Mouse (Mus musculus) myocyte (in vitro differentiated cells): Measurements from ENCODE around the gene Tuba3a. TPM values are rescaled to one million over a fixed set of nuclear protein-coding genes. Genes with fewer than 3 reads are reported as not detected.
"Not testable (repeated sequence)": the region's sequence is repeated elsewhere in the genome, so short reads cannot be mapped to it uniquely, and the experiment has no call there.

Source experiments
- H3K27me3 ChIP-seq: one replicate; pipeline ENCODE4 v1.6.1; 2011; ENCODE audit not compliant: control insufficient read depth, insufficient read depth, insufficient read length
- H3K36me3 ChIP-seq: one replicate; pipeline ENCODE4 v1.6.1; 2011; ENCODE audit not compliant: control insufficient read depth, insufficient read depth
- H3K4me2 ChIP-seq: one replicate; pipeline ENCODE4 v1.6.1; 2011; ENCODE audit warnings: low read depth, control low read depth
- H3K4me3 ChIP-seq: one replicate; pipeline ENCODE4 v1.5.1; 2011; ENCODE audit warnings: mild to moderate bottlenecking, control low read depth, moderate library complexity
- H3K79me2 ChIP-seq: one replicate; pipeline ENCODE4 v1.6.1; 2011; ENCODE audit not compliant: control insufficient read depth, insufficient read depth
- H3ac ChIP-seq: one replicate; pipeline ENCODE4 v1.6.1; 2011; ENCODE audit not compliant: control insufficient read depth, insufficient read length
- CEBPB ChIP-seq: IDR thresholded peaks from 2 replicates; pipeline ENCODE4 v1.6.1; 2011; ENCODE audit warnings: mild to moderate bottlenecking, moderate library complexity; ENCODE audit not compliant: poor library complexity, insufficient read depth, severe bottlenecking
- E2F4 ChIP-seq: IDR thresholded peaks from one replicate; pipeline ENCODE4 v1.6.1; 2011; ENCODE audit warnings: mild to moderate bottlenecking, control low read depth, moderate library complexity; ENCODE audit not compliant: insufficient read depth
- MAX ChIP-seq: IDR thresholded peaks from one replicate; pipeline ENCODE4 v1.6.1; 2011; ENCODE audit warnings: low read depth, mild to moderate bottlenecking, control low read depth
- MYOD1 ChIP-seq, 3 experiments: IDR thresholded peaks; one replicate each; pipeline ENCODE4 v1.6.1; 2011; ENCODE audit warnings: control low read depth in 2 of 3, low read depth in 2 of 3, mild to moderate bottlenecking in 2 of 3, moderate library complexity in 1 of 3; ENCODE audit not compliant: insufficient read length in 2 of 3, control insufficient read depth in 1 of 3
- MYOG ChIP-seq, 3 experiments: IDR thresholded peaks; one replicate each; pipeline ENCODE4 v1.6.1; 2011; ENCODE audit warnings: control low read depth in 2 of 3, low read depth in 2 of 3, mild to moderate bottlenecking in 2 of 3; ENCODE audit not compliant: insufficient read length in 2 of 3, control insufficient read depth in 1 of 3, insufficient read depth in 1 of 3
- POLR2A ChIP-seq: IDR thresholded peaks from one replicate; pipeline ENCODE4 v1.6.1; 2011; ENCODE audit warnings: low read depth, mild to moderate bottlenecking, control low read depth, moderate library complexity; ENCODE audit not compliant: insufficient read length
- POLR2AphosphoS2 ChIP-seq: IDR thresholded peaks from one replicate; pipeline ENCODE4 v1.6.1; 2011; ENCODE audit warnings: low read depth, control low read depth; ENCODE audit not compliant: insufficient read length
- REST ChIP-seq: IDR thresholded peaks from one replicate; pipeline ENCODE4 v1.6.1; 2011; ENCODE audit warnings: mild to moderate bottlenecking, control low read depth, moderate library complexity; ENCODE audit not compliant: insufficient read depth, insufficient read length
- SRF ChIP-seq: IDR thresholded peaks from one replicate; pipeline ENCODE4 v1.6.1; 2011; ENCODE audit warnings: low read depth; ENCODE audit not compliant: control insufficient read depth, insufficient read length
- TCF12 ChIP-seq: IDR thresholded peaks from one replicate; pipeline ENCODE4 v1.6.1; 2011; ENCODE audit warnings: mild to moderate bottlenecking, control low read depth; ENCODE audit not compliant: poor library complexity, insufficient read depth, severe bottlenecking
- TCF3 ChIP-seq: IDR thresholded peaks from one replicate; pipeline ENCODE4 v1.6.1; 2011; ENCODE audit warnings: low read depth, control low read depth; ENCODE audit not compliant: insufficient read length
- USF1 ChIP-seq: IDR thresholded peaks from one replicate; pipeline ENCODE4 v1.6.1; 2011; ENCODE audit warnings: low read depth, mild to moderate bottlenecking, control low read depth, moderate library complexity
- polyA plus RNA-seq: library from polyadenylated mRNA; unstranded; fragments of >200 nt; fragmentation: generic; extraction: Trizol; gene quantifications from one replicate; pipeline ENCODE4 v1.2.1, GENCODE M21; 2012; ENCODE audit warnings: missing spikeins

Gene Tuba3a
- polyA plus RNA-seq, 1 experiment = not detected

DNA sequence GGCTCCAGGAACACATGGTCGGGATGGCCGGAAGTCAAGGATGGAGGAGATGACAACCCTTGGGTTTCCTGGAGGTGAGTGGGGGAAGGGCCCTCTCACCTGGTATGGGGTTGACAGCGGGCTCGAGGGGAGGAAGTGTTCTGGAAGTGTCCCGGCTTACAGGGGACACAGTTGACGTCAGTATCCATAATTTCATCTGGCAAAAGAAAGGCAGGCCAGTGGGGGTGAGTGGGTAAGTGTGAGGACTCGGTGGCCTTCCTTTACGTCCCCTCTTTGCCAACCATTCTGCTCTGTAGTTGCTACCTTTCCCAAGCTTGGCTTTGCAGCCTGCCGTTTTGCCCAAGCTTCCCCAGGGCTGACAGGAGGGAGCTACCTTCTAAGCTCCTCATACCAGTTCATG, 26.3 kb upstream of the Tuba3a start:
- Histone ChIP-seq H3K27me3 (no peaks in the 10 kb centered on the region), H3K4me2 (peak overlapping the region; percentile 80), H3K79me2 (peaks cover 11% of the 10 kb centered on the region), H3K4me3 (peak overlapping the region; percentile 79), H3ac (no peak overlapping the region), H3K36me3 (peaks cover 15% of the 10 kb centered on the region)
- TF ChIP-seq MAX (no peak), POLR2A (no peak), TCF3 (no peak), POLR2AphosphoS2 (no peak), TCF12 (no peak), USF1 (no peak)

DNA sequence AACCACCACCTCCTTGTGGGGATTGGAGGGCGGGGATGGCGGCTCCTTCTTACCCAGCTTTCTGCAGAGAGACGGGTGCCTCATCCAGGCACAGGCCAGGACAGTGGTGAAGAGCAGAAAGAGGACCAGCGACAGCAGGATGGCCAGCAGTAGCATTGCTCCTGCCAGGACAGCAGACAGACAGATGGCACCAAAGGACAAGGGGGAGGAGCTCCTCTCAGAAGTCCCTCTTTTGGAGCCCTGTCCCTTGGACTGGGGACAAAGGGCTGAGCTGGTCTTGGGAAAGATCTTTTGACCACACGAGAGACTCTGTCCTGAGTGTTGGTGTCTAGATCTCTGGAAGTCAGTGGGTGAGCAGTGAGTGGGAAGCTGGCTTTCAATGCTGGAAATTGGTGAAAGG, 23.6 kb upstream of the Tuba3a start:
- H3K79me2 ChIP-seq = peaks cover 11% of the 10 kb centered on the region
- H3K4me3 ChIP-seq = no peak overlapping the region
- TF ChIP-seq TCF3 (no peak), MYOG (IDR thresholded peaks at IDR 0.05; ENCODE audit: control insufficient read depth in 1 of 3, insufficient read depth in 1 of 3, insufficient read length in 2 of 3, low read depth in 2 of 3) (no peak), CEBPB (no peak), TCF12 (no peak), MYOD1 (IDR thresholded peaks at IDR 0.05; ENCODE audit: control insufficient read depth in 1 of 3, insufficient read length in 2 of 3, low read depth in 2 of 3) (no peak), REST (no peak), E2F4 (no peak), MAX (no peak), USF1 (no peak), POLR2AphosphoS2 (no peak)
- H3K36me3 ChIP-seq = peaks cover 15% of the 10 kb centered on the region
- no peak overlapping the region for H3K4me2 ChIP-seq
- no peak overlapping the region for H3ac ChIP-seq
- H3K27me3 ChIP-seq = no peaks in the 10 kb centered on the region

DNA sequence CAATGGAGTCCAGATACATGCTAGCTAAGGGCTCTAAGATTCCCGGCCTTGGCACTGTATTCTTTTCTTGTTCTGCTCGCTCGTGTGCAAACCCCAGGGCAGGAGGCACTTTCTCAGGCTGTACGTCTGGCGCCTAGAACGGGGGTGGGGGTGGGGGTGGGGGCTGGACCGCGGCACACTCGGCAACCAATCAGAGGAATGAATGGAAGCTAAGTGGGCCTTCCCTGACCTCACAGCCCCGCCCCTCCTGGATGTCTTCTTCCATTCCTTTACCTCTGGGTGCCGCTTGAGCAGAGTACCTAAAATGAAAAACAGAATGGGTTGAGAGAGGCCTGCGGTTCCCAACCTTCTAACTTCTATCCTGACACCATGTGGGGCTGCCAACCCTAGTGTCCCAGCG, 23.1 kb upstream of the Tuba3a start:
- TF ChIP-seq SRF (no peak), MYOD1 (IDR thresholded peaks at IDR 0.05; ENCODE audit: control insufficient read depth in 1 of 3, insufficient read length in 2 of 3, low read depth in 2 of 3) (no peak), MYOG (IDR thresholded peaks at IDR 0.05; ENCODE audit: control insufficient read depth in 1 of 3, insufficient read depth in 1 of 3, insufficient read length in 2 of 3, low read depth in 2 of 3) (no peak), POLR2A (no peak), CEBPB (no peak), POLR2AphosphoS2 (no peak), USF1 (no peak), REST (no peak), E2F4 (no peak), TCF12 (no peak), TCF3 (no peak), MAX (no peak)
- no peaks in the 10 kb centered on the region for H3K27me3 ChIP-seq

DNA sequence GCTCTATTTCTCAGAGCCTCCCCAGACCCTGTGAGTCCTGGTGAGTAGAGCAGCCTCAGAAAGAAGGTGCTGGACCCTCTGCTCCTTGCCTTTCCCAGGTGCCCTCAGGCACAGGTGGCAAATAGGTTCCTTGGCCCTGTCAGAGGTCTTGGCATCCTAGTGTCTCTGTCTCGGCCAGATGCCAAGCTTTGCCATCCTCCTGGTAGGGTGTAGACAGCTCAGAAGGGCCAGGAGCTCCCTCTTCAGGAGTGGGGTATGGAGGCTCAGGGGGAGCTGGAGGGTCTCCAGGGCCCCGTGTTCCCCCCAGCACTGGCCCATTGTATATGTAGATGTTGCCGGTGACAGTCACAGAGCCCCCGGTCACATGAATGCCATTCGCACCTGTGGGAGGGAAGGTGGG, 21.2 kb upstream of the Tuba3a start:
- TF ChIP-seq USF1 = no peak
- no peak for TF ChIP-seq POLR2AphosphoS2
- Histone ChIP-seq H3K27me3 (no peaks in the 10 kb centered on the region), H3K79me2 (no peaks in the 10 kb centered on the region), H3K36me3 (peaks cover 14% of the 10 kb centered on the region), H3ac (no peak overlapping the region), H3K4me3 (no peak overlapping the region), H3K4me2 (no peak overlapping the region)

More for the DNA sequence above, 23.1 kb upstream of the Tuba3a start:
- Histone ChIP-seq H3K4me2 (no peak overlapping the region), H3K79me2 (peaks cover 11% of the 10 kb centered on the region), H3K4me3 (no peak overlapping the region), H3K36me3 (peaks cover 15% of the 10 kb centered on the region), H3ac (no peak overlapping the region)

DNA sequence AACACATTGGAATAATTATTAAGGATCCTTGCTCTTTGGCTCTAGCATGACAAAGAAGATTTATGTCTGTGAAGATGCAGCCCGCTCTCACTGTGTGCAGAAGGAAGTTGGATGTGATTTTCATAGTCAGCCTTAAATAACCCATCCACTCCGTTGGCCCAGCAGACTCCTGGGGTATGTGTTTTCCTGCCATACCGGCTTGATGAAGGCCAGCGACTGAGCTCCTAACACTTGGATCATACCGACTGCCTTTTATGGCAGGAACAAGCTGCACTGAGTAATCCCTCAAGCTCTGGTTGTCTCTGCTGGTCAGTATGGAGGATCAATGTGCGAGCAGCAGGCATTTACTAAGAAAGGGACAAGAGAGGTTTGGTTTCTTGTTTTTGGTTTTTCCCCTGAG, 19.6 kb upstream of the Tuba3a start:
- no peaks in the 10 kb centered on the region for H3K27me3 ChIP-seq
- no peak overlapping the region for H3K4me2 ChIP-seq
- no peak overlapping the region for H3K4me3 ChIP-seq
- H3ac ChIP-seq = no peak overlapping the region
- TF ChIP-seq POLR2AphosphoS2 = peak; percentile 11
- TF ChIP-seq USF1 = no peak
- H3K79me2 ChIP-seq = no peaks in the 10 kb centered on the region
- H3K36me3 ChIP-seq = peaks cover 2% of the 10 kb centered on the region

DNA sequence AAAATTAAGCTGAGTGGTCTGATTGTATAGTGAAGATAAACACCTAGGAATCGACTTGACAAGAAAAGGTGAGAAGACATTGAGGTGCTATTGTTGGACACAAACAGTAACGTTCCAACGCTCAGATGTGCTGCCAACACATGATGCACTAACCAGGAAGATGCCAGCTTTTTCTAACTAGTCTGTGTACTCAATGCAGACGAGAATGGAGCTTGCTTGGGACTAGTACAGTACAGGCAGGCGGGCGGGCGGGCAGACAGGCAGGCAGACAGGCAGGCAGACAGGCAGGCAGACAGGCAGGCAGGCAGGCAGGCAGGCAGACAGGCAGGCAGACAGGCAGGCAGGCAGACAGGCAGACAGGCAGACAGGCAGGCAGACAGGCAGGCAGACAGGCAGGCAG, 18.6 kb upstream of the Tuba3a start:
- H3K27me3 ChIP-seq, H3K4me2 ChIP-seq, H3ac ChIP-seq, H3K79me2 ChIP-seq, H3K4me3 ChIP-seq, H3K36me3 ChIP-seq: not testable (repeated sequence)
